Mouse (Mus musculus) skeletal muscle tissue, postnatal 0 days (tissue): ENCODE measurements around the gene Ybey. TPM values are rescaled to one million over a fixed set of nuclear protein-coding genes. Genes with fewer than 3 reads are reported as not detected.

Experiments used
- polyA plus RNA-seq: library from polyadenylated mRNA; unstranded; fragments of >200 nt; fragmentation: Nextera tagmentation; extraction: Ambion mirVana; gene quantifications from 2 replicates; pipeline ENCODE4 v1.2.1, GENCODE M21; 2015

Gene Ybey
- polyA plus RNA-seq = 5.8 and 5.9 TPM in 2 replicates

GRCm38 (mm10) chr10:76468203-76469162 is at the start of gene Ybey, which contains the start of gene Mcm3ap:
Gene Ybey, minus strand, starts transcription at chr10:76469114.
Gene Mcm3ap, plus strand, starts transcription at chr10:76468927.

GRCm38 (mm10) chr10:76448851-76449250 is 20.1 kb downstream of the Ybey start, which contains the start of gene 2610028H24Rik:
Gene 2610028H24Rik, plus strand, starts transcription at chr10:76449081.

GRCm38 (mm10) chr10:76442178-76443088 is 26.5 kb downstream of the Ybey start, which contains the start of gene Pcnt:
Gene Pcnt, minus strand, starts transcription at chr10:76442786.

GRCm38 (mm10) chr10:76440281-76440680 is 28.6 kb downstream of the Ybey start, which contains the start of gene AC141477.1:
Gene AC141477.1, minus strand, starts transcription at chr10:76440444.

Other genes with a start within 250 kb of the Ybey start
- 26.8 and 28.7 TPM in 2 replicates for gene Prmt2, start 231.2 kb downstream of the Ybey start, polyA plus RNA-seq
- gene S100b, start 215.3 kb downstream of the Ybey start, polyA plus RNA-seq = 6.3 and 7.1 TPM in 2 replicates
- gene Dip2a, start 123.8 kb downstream of the Ybey start, polyA plus RNA-seq = 4.5 and 4.6 TPM in 2 replicates
- not detected in 2 replicates for gene AC141477.1, start 28.7 kb downstream of the Ybey start, polyA plus RNA-seq
- gene Pcnt, start 26.3 kb downstream of the Ybey start, polyA plus RNA-seq = 22.6 and 28.7 TPM in 2 replicates
- 1.0 and 1.1 TPM in 2 replicates for gene 2610028H24Rik, start 20.0 kb downstream of the Ybey start, polyA plus RNA-seq
- 49.5 and 50.8 TPM in 2 replicates for gene Mcm3ap, start 187 bp downstream of the Ybey start, polyA plus RNA-seq
- gene Lss, start 62.5 kb upstream of the Ybey start, polyA plus RNA-seq = 2.2 and 5.8 TPM in 2 replicates
- gene Spatc1l, start 93.2 kb upstream of the Ybey start, polyA plus RNA-seq = not detected in 2 replicates
- 0.12 and 0.32 TPM in 2 replicates for gene Ftcd, start 106.5 kb upstream of the Ybey start, polyA plus RNA-seq
- 237 and 284 TPM in 2 replicates for gene Col6a2, start 154.5 kb upstream of the Ybey start, polyA plus RNA-seq